Mouse (Mus musculus) MEL (cell line): ENCODE measurements around the gene Calhm5.

Experiments used
- CTCF ChIP-seq, 3 experiments: IDR thresholded peaks in 2 of 3; conservative IDR thresholded peaks in 1 of 3; 2 replicates each; pipeline ENCODE4 v1.5.1; 2011 to 2012; ENCODE audit warnings: low read length in 3 of 3, low read depth in 2 of 3, mild to moderate bottlenecking in 2 of 3, improper control_type of control experiment in 1 of 3, inconsistent platforms in 1 of 3, mixed read lengths in 1 of 3, moderate library complexity in 1 of 3; ENCODE audit not compliant: control insufficient read depth in 1 of 3, insufficient read depth in 1 of 3, poor library complexity in 1 of 3, severe bottlenecking in 1 of 3
- ELF1 ChIP-seq: IDR thresholded peaks from 2 replicates; pipeline ENCODE4 v1.6.1; 2014; ENCODE audit warnings: low read depth, mild to moderate bottlenecking, inconsistent platforms, low read length, improper control_type of control experiment, moderate library complexity
- MYC ChIP-seq: IDR thresholded peaks from 2 replicates; pipeline ENCODE4 v1.6.1; 2011; ENCODE audit warnings: low read depth, mild to moderate bottlenecking, low read length, improper control_type of control experiment, moderate library complexity
- USF1 ChIP-seq: IDR thresholded peaks from 2 replicates; pipeline ENCODE4 v1.6.1; 2014; ENCODE audit warnings: low read depth, mild to moderate bottlenecking, inconsistent platforms, low read length, improper control_type of control experiment, moderate library complexity
- ZC3H11A ChIP-seq: IDR thresholded peaks from 2 replicates; pipeline ENCODE4 v1.6.1; 2012; ENCODE audit warnings: low read depth, mild to moderate bottlenecking, inconsistent platforms, low read length, improper control_type of control experiment

DNA sequence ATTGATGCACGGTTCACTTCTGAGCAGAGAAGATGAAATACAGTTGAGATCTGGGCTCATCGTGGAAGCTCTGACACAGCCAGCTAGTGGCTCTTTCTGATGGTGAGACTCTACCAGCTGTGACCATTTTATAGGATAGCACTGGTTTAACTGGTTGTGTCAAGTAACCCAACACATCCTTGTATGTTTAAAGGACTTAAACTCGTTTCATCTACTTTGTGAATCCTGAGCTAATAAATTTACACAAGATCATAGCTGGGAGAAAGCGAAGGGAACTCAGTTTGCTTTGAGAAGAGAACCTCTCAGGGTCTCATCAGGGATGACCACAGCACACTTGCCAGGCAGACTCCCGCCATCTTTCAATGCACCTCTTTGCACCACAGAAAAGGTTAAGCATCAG, 52.1 kb downstream of the Calhm5 start, which contains the start of gene Calhm4:
- TF ChIP-seq USF1 (no peak), ELF1 (no peak), CTCF (IDR thresholded peaks at IDR 0.05 in 2 of 3, conservative IDR thresholded peaks at IDR 0.05 in 1 of 3; ENCODE audit: control insufficient read depth in 1 of 3, insufficient read depth in 1 of 3, low read depth in 2 of 3, low read length in 3 of 3, poor library complexity in 1 of 3, severe bottlenecking in 1 of 3) (no peak), MYC (no peak), ZC3H11A (no peak)
